Mouse (Mus musculus) cerebellum, postnatal 10 days (tissue): ENCODE measurements at regions not wholly inside any gene's neighbourhood (a gene's known extent, or its start where the extent isn't known, plus 50 kb on each side); places are given as distances from the start of the nearest gene placed in this dataset.
A peak's percentile ranks its signal among the peaks of the same experiment; 100 is the strongest.

Experiments used
- DNase-seq, 2 experiments: peaks; one replicate each; pipeline ENCODE4 v3.0.0; 2021; ENCODE audit warnings: mixed read lengths in 2 of 2

DNA sequence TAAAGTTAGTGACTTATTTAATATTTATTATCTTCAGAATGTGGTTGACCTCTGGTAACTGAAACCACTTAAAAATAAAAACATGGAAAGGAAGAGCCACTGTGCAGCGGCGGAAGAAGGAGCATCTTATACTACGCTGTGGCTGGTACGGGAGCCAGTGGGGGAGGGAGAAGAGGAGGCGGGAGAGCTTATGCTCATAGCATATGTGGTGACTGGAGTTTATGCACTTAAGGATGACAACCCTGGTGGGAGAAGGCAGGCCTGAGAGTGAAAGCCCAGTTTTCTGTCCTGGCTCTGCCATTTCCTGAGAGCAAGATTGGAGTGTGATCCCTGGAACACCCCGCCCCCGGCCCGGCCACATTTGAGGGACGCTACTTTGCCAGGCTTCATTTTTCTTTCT lies 145.5 kb downstream of the Tsen15 start:
- DNase-seq, result no peak

DNA sequence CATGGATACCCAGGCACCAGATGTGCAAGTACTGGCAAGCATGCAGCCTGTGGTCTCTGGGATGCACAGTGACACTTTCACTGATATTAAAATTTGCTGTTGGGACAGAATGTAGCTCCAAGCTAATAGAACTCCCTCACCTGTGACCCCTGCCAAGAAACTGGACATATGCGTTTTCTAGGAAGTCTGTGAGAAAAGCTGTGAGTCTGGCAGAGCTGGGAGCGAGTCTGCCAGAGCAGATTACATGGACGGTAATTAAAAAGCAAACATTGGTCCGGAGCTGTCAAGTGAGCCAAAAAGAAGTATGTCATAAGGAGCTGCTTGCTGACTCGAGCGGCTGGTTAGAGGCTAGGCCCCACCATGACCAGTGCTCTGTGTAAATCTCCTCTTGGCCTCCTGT lies 147.1 kb downstream of the Tsen15 start:
- DNase-seq, result peak; percentile 75 to 76

DNA sequence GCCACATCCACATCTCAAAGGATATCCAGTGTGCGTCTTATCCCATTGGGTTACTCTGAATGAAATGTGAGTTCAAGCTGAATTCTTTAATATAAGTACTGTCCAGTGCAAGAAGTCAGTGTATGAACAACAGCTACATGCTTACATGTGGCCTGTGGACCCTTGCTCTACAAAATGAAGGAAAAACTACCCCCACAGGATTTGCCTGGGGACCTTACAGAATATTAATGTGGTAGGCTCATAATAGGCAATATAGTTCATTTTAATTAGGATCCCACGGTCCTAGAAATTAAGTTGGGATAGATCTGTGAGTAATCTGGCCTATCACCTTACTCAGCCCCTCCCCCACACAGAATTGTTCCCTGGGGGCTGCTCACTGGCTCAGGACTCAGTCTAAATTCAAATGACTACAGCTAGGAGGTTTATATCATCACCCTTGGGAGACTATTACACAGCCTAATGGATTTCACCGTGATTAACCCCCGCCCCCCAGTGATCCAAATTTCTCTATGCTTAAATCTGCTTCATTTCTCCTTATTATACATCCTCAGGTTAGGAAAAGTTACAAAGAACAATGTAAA lies 145.4 kb upstream of the 1700025G04Rik start:
- no peak for DNase-seq

DNA sequence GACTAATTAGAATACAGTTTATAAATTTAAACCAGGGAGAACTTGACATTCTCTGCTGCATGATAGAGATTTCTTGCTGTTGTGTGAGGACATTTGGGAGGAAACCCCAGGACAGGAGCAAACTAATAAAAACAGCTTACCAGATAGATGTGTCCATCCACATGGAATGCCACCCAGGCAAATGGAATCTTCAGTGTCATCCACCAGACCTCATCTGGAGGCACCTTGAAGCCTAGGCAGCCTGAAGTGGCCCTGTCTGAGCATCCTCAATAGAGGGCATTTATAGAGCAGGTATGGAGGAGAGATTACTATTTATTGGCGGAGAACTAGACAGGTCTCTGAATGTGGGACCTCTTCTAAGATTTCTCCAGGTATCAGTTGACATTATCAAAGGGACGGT lies 144.8 kb upstream of the 1700025G04Rik start:
- no peak for DNase-seq

DNA sequence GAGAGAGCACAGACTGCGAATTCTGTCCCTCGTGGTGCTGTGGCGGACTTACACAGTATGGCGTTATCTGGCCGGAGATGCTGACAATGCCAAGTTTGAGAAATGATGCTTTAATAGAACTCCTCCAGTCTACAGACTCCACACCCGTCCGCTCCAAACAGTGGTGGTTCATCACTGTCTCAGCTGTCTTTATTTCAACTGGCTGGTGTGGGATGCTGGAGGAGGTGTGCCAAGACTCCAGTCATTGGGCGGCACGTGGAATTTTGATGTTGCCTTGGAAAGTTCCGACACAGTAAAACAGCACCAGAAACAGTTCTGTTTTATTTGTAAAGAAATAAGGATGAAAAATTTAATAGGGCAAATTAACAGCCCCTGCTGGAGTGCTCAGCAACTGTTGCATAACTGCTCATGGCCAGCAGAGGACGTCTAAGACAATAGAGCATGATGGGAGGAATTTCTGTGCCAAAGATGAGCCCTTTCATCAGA lies 141.8 kb upstream of the 1700025G04Rik start:
- DNase-seq, result peak; percentile 15 to 34

DNA sequence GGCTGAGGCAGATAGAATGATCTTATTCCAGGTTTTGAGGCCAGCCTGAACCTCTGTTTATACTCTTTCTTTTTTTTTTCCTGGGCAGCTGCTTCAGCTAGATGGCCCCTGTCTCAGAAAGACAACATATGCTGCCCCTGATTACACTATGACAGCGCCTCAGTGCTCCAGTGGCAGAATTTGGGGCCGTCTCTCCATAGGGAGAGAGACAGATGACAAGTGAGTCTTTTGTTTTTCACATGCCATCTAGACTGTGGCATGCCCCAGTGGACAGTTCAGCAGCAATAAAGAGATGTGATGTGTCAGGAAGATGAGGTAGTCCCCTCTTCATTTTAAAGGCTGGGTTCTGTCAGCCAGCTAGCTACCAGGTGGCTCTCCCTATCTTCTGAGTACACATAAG lies 139.8 kb upstream of the 1700025G04Rik start:
- no peak for DNase-seq

DNA sequence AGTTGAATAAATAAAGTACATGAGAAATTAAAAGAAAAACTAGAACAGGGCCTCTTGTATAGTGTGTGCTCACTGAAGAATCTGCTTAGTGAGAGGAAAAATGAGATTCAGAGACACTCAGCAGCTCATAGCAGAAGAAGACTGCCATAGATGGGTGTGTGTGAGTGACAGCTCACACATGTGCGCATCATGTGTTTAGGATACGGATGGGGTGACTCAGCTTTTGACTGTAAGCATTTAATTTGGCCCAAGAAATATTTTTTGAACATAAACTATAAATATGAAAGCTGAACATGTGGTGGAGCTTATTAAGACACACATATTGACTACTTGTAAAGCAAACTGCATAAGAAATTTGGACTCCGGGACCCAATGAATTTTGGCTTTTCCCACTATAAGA lies 136.1 kb upstream of the 1700025G04Rik start:
- no peak for DNase-seq

DNA sequence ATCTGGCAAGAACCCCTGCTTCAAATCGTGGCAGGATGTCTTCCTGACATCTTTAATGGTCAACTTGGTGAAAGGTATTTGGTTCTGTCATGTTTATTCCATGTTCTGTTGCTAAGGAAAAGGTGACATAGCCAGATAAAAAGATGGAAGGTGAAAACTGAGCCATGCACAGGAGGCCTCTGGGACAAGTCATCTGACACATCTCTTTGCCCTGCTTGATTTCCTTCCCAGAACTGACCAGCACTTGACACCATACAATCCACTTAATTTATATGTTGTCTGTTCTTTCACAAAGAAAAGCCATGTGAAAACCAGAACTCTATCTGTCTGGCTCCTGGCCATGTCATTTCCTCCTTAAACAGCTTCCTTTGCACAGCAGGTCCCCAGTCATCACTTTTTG lies 133.7 kb upstream of the 1700025G04Rik start:
- DNase-seq, result no peak

DNA sequence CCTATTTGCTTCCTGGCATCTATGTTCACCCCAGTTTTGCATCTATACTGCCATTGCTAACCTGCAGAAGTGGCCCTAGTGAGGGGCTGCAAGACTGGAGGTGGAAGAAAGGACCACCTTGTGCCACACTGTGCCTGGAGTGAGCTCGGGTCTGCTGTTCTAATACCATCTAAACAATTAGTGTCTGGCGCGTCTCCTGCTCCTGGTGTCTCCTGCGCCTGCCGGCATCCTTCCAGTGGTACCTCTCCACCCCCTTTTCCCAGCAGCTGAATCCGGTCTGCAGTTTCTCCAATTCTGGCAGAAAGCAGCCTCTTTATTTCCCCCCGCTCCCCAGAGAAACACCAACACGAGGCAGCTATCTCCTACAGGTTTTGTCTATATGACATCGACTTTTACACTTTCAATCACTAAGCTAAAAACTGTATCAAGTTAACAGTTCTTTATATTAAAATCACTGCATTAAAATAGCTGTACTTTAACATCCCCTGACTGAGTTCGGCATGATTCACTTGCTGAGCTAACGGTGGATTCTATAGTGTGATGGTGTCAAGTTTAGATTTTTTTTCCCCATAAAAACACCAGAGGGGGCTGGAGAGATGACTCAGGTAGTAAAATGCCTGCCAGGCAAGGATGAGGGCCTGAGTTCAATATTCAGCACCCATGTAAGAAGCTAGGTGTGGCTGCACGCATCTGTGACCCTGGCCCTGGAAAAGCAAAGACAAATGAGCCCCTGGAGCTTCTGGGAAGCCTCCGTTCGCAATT lies 131.1 kb upstream of the 1700025G04Rik start:
- DNase-seq, result peak; percentile 30 to 39

DNA sequence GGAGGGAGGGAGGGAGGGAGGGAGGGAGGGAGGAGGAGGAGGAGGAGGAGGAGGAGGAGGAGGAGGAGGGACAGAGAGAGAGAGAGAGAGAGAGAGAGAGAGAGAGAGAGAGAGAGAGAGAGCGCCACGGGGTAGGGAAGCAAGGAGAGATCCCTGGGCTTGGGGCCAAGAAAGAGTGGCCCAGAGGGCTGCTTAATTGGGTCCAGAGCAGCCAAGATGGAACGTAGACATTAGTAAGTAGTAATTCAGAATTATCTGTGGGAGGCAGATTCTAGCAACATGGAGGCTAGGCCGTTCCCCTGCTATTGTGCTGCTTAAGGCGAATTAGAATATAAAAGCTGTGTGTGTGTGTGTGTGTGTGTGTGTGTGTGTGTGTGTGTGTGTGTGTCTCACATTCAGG lies 129.8 kb upstream of the 1700025G04Rik start:
- peak; percentile 68 to 70 for DNase-seq

DNA sequence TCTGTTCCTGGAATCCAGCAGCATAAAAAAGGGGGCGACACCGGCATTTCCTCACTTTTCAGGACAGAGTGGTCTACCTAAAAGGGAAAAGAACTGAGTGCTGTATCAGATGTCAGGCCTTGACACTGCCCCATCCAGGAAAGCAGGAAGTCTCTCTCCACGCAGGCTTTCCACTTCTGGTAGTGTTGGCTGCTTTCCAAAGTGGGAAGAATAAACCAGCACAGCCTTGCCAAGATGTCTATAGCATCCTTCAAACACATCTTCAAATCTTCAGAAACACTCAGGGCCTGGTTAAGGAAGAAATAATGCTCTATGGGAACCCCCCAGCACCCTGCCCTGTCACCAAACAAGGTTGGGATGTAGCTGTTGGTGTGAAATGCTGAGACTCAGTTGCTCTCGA lies 127.5 kb upstream of the 1700025G04Rik start:
- DNase-seq, result peak; percentile 38 to 47

DNA sequence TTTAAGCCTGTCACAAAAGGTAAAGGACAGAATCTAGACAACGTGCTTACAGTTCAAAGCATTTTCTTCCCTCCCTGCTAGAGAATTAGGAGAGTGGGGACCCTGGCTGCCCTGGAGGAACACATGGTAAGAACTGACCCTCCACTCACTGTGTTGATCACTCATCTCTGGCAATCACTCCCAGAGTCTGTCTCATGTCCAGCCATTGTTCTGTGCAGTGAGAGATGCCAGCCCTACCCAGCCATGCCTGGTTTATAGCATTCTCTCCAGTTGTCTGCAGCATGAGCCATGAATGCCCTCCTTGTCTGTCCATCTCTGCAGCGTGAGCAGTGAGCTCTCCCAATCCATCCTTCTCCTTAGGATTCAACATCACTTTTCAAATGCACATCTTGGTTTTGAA lies 124.5 kb upstream of the 1700025G04Rik start:
- DNase-seq, result peak; percentile 25 to 42

DNA sequence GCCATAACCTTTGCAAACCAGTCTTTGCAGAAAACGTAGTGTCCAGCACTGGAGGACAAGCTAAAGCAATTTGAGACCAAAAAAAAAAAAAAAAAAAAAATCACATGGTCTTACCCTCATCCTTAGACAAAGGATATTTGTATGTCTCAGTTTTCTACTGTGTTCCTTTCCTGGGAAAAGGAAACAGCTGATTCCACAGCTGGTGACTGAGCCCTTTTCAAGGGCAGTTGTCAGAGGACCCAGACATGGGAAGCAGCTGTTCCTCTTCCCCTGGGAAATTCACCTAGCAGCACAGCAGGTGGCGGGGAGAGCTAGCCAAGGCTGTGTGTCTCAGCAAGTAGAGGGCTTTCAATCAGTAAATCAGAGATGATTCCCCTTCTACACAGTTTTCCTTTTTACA lies 113.3 kb upstream of the 1700025G04Rik start:
- peak in 1 of 2 experiments; percentile 27 for DNase-seq

DNA sequence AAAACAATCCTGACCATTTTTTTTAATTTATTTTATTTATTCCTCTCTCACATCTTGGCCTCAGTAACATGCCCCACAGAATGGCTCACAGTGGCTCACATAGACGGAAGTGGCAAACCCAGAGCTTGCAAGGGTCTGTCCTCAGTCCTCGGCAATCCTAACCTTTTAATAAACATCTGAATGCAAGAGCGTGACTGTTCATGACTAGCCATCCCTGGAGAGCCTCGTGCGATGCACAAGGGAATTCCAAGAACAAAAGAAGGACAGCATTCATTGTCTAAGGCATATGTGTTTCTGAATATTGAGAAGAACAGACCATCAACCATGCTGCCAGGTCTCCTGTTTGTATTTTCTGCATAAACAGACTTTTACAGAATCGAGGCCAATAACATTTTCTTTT lies 98.8 kb upstream of the 1700025G04Rik start:
- no peak for DNase-seq

DNA sequence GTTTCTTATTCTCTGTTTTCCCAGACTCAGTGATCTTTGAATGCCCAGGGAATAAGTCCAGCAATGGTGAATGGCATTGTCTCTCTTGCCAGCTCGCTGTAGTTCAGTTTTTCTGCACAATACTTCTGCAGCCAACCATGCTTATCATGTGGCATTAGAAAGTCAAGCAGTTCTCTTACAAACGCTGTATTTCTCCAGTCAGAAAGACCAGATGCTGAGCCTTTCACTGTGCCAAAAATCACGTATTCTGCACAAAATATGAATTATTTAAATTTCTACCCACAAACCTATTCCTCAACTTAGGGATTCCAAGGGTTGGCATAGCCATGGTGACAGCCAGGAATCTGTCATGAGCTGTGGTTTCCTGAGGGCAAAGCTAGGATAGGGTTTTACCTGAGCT lies 95.0 kb upstream of the 1700025G04Rik start:
- no peak for DNase-seq

DNA sequence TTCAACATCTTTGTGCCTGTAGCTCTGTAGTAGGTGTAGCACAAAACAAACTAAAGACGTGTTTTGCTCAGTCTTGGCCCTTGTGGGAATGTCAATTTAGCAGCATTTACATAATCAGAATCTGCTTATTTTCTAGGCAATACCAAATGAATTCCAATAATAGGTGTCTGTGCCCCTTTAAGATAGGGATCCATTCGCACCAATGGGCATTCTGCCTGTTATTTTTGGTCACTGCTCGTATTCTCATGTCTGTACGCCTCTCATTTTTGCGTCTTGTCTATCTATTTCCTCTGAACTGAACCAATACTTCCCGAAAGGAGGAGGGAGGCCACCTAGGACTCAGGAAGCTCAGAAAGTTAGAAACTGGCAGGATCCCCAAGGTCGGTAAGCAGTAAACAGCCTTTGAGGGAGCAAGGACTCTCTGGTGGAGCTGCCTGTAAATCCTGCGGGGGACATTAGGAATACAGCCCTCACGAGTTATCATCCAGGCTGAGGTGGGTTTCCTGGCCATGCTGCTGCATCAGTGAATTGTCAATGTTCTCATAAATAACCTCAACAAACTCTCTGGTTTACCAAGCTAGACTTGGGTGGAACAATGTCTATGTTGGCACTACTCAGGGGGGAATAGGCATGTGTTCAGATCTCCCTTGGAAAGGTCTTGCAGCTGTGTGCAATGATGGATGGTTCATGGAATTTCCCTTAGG lies 86.5 kb upstream of the 1700025G04Rik start:
- no peak for DNase-seq

DNA sequence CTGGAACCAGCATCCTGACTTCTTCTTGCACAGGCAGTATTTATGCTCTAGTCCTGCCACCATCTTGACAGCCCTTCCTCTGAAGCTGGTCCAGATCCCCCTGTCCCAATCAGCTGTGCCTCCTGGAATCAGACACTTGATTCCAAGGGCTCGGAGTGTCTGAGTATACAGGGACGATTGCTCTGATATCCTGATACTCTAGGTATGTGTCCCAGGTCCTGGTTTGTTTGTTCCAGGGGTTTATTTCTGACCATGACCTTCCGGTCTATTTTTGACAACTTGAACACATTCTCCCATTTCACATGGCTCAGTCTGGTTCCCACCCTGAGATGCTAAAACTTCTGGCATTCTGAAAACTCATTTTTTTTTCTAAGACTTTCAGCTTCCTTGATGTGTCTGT lies 85.8 kb upstream of the 1700025G04Rik start:
- DNase-seq, result no peak

DNA sequence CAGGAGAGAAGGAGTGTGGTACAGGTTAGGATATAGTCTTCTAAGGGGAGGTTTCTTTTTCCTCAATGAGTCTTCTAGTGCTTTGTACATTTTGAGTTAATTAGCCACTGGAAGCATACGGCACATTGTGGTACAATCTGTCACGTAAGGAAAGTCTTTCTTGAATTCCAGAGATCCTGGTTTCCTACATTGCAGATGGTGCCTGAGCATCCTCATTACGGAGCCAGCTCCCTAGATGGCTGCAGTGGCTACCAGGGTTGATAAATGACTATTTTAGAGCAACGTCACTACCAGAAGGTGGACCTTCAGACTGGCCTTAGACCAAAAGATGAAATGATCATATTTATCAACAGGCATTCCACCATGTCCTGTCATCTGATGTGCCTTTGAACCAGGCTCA lies 84.5 kb upstream of the 1700025G04Rik start:
- DNase-seq, result no peak

DNA sequence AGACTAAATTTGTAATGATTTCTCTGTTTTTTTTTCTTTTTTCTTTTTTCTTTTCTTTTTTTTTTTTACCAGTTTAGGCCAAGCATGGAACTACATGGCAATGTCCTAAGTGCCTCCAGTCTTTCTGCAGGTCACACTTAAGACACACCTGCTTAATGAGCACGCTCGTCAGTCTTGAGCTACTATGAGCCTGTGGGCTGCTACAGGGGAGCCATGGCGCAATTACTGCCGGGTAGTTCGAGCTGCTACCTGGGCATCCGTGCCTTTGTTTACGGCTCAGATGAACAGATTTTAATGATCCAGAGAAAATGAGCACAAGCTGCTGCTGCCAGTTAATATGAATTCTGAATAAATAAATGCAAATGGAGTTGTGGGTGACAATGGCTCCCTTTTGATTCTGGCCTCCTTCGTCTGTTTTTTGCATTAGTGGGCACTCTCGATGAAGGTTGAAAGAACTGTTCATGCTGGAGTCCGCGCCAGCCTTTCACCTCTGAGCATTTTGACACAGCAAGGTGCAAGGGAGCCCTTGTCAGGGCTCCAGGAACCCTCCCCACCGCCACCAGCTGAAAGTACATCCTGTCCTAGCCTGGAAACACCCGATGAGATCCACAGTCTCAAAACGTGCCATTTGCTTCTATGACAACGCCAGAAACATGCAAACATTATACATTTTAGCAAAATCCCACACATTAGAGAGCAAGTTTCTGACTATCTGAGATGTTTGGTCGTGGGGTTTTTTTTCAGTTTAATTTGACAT lies 81.3 kb upstream of the 1700025G04Rik start:
- peak; percentile 39 to 64 for DNase-seq

DNA sequence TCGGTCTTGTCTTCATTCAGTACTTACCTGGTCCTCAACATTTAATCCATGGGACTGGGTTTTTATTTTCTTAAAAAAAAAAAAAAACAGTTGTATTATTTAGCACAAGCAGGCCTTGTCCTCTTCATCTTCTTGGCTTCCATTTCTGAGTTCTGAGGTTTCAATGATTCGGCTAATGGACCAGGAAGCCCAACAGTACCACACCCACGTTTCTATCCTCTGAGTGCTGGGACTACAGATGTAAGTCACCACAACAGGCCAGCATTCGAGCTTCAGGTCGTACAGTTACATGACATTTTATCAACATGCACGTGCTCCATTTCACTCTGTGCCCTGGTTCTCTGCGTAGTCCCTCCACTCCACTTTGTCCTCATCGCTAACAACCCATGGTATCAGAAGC lies 80.7 kb upstream of the 1700025G04Rik start:
- DNase-seq, result no peak

DNA sequence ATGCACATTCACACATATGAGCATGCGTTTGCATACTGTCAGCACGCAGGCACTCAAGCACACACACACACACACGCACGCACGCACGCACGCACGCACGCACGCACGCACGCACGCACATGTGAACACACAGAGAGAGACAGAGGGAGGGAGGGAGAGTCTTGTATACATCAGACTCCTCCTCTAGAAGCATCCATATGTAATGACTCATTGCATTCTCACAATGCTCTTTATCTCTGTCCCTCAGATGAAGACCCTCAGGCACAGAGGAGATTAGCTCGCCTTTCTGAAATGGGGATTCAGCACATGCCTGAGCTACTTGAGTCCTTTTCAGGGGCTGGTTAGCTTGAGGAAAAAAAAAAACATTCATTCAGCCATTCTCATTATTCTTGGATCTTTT lies 79.6 kb upstream of the 1700025G04Rik start:
- no peak for DNase-seq

DNA sequence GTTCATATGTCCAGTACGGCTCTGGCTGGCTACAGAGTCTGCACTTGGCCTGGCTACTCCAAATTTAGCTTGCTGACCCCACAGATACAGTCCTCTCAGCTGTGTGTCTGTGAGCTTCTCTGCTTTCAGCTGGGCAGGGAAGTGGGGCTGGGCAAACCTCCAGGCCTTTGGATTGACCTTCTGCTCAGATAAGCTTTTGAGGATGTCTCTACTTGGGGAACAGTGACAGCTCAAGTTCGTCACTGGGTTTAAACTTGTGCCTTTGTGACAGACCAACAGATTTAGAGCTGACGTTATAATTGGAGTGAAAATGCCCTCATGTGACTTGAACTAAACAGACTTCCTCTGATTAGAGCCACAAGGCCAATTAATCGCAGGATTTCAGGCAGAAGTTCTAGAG lies 78.4 kb upstream of the 1700025G04Rik start:
- peak; percentile 90 to 92 for DNase-seq

DNA sequence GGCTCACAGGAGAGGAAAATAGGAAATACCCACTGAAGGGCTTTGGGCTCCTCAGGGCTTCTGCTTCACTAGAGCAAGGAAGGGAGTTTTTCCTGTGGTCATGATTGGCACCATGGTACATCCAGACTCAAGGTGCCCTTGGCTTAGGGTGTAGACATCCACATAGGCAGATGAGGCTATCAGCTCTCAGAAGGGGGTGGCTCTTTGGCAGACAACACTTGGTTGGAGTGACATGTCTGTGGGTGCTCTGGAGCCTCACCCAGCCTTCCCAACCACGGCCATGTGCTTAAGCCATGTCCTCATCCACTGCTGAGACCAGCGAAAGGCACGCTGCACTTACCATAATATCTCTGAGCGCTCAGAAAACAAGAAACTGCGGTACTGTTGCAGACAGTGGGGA lies 77.8 kb upstream of the 1700025G04Rik start:
- peak; percentile 35 to 36 for DNase-seq
